Mouse (Mus musculus) heart, embryonic 13.5 days (tissue): ENCODE data around the gene Tmsb10. TPM values are rescaled to one million over a fixed set of nuclear protein-coding genes. Genes with fewer than 3 reads are reported as not detected.

Source experiments
- ATAC-seq: fragments of 200-750 bp; cut with Nextera tagmentation; 2 replicates; pipeline ENCODE4 v1.8.0; 2017; ENCODE audit warnings: moderate TSS enrichment; ENCODE audit not compliant: insufficient number of reproducible peaks, low FRiP score, low TSS enrichment; ENCODE audit errors: extremely low read depth
- H3K27ac ChIP-seq: fragments of 300-500 bp; sonication (generic); replicated peaks from 2 replicates; pipeline ENCODE4 v1.5.1; 2015; ENCODE audit warnings: moderate library complexity, mild to moderate bottlenecking, inconsistent platforms
- H3K27me3 ChIP-seq: fragments of 300-500 bp; sonication (generic); replicated peaks from 2 replicates; pipeline ENCODE4 v1.6.1; 2015; ENCODE audit warnings: mild to moderate bottlenecking, inconsistent platforms
- H3K36me3 ChIP-seq: fragments of 300-500 bp; sonication (generic); 2 replicates; pipeline ENCODE4 v1.6.1; 2015; ENCODE audit warnings: mild to moderate bottlenecking, inconsistent platforms
- H3K4me1 ChIP-seq: fragments of 300-500 bp; sonication (generic); 2 replicates; pipeline ENCODE4 v1.6.1; 2015; ENCODE audit warnings: inconsistent platforms
- H3K4me2 ChIP-seq: fragments of 300-500 bp; sonication (generic); 2 replicates; pipeline ENCODE4 v1.6.1; 2015; ENCODE audit warnings: inconsistent platforms, mild to moderate bottlenecking, moderate library complexity
- H3K4me3 ChIP-seq: fragments of 300-500 bp; sonication (generic); 2 replicates; pipeline ENCODE4 v1.5.1; 2015; ENCODE audit warnings: moderate library complexity, mild to moderate bottlenecking, inconsistent platforms
- H3K9ac ChIP-seq: fragments of 300-500 bp; sonication (generic); 2 replicates; pipeline ENCODE4 v1.6.1; 2015; ENCODE audit warnings: inconsistent platforms, mild to moderate bottlenecking, moderate library complexity
- H3K9me3 ChIP-seq: fragments of 300-500 bp; sonication (generic); 2 replicates; pipeline ENCODE4 v1.6.1; 2016; ENCODE audit warnings: inconsistent platforms
- WGBS: fragments of 180-500 bp; shearing (Covaris S2); methylation state at CpG from one replicate; pipeline ENCODE4 v1.1.7; 2015; ENCODE audit warnings: mixed read lengths; 5-methylcytosine and 5-hydroxymethylcytosine counted together
- polyA plus RNA-seq: library from polyadenylated mRNA; unstranded; fragments of >200 nt; fragmentation: Nextera tagmentation; extraction: Ambion mirVana; gene quantifications from 2 replicates; pipeline ENCODE4 v1.2.1, GENCODE M21; 2015

The Tmsb10 gene
- polyA plus RNA-seq, 1 experiment from 2014 or later: 1,381 TPM

DNA sequence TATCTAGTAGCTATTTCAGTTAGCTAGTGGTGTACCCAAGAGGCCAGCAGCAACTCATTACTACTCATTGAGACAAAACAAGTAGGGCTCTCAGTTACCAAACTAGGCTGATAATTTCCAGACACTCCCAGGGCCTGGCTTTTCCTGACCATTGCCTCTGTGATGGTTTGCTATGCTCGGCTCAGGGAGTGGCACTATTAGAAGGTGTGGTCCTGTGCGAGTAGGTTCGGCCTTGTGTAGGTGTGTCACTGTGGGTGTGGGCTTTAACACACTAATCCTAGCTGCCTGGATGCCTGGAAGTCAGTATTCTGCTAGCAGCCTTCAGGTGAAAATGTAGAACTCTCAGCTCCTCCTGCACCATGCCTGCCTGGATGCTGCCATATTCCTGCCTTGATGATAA is 27.0 kb downstream of the Tmsb10 start:
- Histone ChIP-seq H3K9me3 (no peaks in the 10 kb centered on the region), H3K4me3 (no peak overlapping the region), H3K27ac (no peak overlapping the region), H3K27me3 (no peaks in the 10 kb centered on the region), H3K4me2 (no peak overlapping the region), H3K36me3 (no peaks in the 10 kb centered on the region), H3K4me1 (peaks cover 12% of the 10 kb centered on the region), H3K9ac (no peak overlapping the region)
- ATAC-seq: no peak
- WGBS: 71% methylated on average over 3 of the region's 3 CpGs

DNA sequence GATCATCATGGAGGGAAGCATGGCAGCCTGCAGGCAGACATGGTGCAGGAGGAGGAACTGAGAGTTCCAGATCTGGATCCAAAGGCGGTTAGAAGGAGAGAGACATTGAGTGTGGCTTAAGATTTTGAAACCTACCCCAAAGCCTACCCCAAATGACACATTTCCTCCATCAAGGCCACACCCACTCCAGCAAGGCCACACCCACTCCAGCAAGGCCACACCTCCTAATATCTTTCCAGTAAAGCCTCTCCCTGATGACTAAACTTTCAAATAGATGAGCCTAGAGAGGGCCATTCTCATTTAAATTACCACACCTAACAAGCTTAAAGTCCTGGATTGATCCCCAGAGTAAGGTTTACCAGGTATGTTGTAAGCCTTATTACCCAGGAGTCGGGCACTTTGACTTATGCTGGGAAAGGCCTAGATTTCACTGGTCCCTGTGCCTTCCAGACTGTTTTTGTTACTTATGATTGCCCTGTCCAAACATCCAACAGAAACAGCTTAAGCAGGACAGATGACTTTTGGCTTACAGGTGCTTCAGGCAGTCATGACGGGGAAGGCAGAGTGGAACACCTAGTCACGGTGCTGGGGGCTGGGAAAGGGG is 28.7 kb downstream of the Tmsb10 start:
- Histone ChIP-seq H3K9me3 (no peaks in the 10 kb centered on the region), H3K9ac (no peak overlapping the region), H3K27me3 (no peaks in the 10 kb centered on the region), H3K27ac (no peak overlapping the region), H3K36me3 (no peaks in the 10 kb centered on the region), H3K4me3 (no peak overlapping the region), H3K4me2 (no peak overlapping the region), H3K4me1 (peaks cover 14% of the 10 kb centered on the region)
- ATAC-seq: no peak
- 91% methylated on average over 4 of the region's 4 CpGs for WGBS

GRCm38 (mm10) chr6:72926755-72927482 is 31.6 kb downstream of the Tmsb10 start:
- Histone ChIP-seq H3K4me3 (no peak overlapping the region), H3K27ac (peak overlapping the region; percentile 84), H3K4me1 (peaks cover 14% of the 10 kb centered on the region), H3K4me2 (peak overlapping the region; percentile 46), H3K27me3 (no peaks in the 10 kb centered on the region), H3K9me3 (no peaks in the 10 kb centered on the region), H3K36me3 (no peaks in the 10 kb centered on the region), H3K9ac (no peak overlapping the region)
- ATAC-seq: peak; percentile 60
- WGBS: 13% methylated on average over 9 of the region's 9 CpGs

DNA sequence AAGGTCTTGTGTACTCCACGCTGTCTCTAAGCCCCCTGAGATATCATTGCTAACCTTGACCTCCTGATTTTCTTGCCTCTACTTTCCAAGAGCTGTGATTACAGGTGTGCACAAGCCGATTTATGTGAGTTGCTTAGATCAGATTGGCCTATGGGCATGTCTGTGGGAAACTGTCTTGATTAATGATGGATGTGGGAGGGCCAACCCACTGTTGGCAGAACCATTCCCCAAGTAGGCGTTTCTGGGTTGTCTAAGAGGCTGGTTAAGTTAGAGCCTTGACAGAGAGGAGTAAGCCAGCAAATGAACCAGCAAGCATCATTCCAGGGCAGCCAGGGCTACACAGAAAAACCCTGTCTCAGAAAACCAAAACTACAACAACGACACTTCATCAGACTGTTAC is 32.5 kb downstream of the Tmsb10 start:
- no peak for ATAC-seq
- peak overlapping the region; percentile 84 for H3K27ac ChIP-seq
- H3K4me1 ChIP-seq: peaks cover 14% of the 10 kb centered on the region
- no peaks in the 10 kb centered on the region for H3K9me3 ChIP-seq
- H3K4me2 ChIP-seq: no peak overlapping the region
- H3K36me3 ChIP-seq: no peaks in the 10 kb centered on the region
- 81% methylated on average over 4 of the region's 4 CpGs for WGBS
- no peak overlapping the region for H3K4me3 ChIP-seq
- no peaks in the 10 kb centered on the region for H3K27me3 ChIP-seq
- no peak overlapping the region for H3K9ac ChIP-seq

GRCm38 (mm10) chr6:72923381-72923780 is 35.2 kb downstream of the Tmsb10 start:
- Histone ChIP-seq H3K4me3 (no peak overlapping the region), H3K27ac (no peak overlapping the region), H3K9me3 (no peaks in the 10 kb centered on the region), H3K4me1 (peaks cover 14% of the 10 kb centered on the region), H3K36me3 (no peaks in the 10 kb centered on the region), H3K4me2 (no peak overlapping the region), H3K9ac (no peak overlapping the region), H3K27me3 (no peaks in the 10 kb centered on the region)
- 83% methylated on average over 8 of the region's 8 CpGs for WGBS
- ATAC-seq: no peak

DNA sequence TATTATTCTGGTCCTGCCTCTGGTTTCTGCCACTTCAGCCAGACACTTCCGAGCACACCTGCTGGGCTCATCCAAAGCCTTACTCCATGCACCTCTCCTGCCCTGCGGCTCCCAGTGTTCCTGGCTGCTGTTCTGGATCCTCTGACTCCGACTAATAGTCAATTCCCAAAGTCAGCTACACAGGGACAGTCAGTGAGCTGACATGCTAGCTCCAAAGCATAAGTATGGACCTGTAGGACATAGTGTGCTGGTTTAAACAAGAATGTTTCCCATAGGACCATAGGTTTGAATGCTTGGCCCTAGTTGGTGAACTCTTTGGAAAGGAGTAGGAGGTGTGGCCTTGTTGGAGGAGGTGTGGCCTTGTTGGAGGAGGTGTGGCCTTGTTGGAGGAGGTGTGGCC is 37.5 kb downstream of the Tmsb10 start:
- H3K9me3 ChIP-seq: no peaks in the 10 kb centered on the region
- H3K4me2 ChIP-seq: no peak overlapping the region
- no peaks in the 10 kb centered on the region for H3K36me3 ChIP-seq
- H3K4me1 ChIP-seq: no peaks in the 10 kb centered on the region
- no peak overlapping the region for H3K27ac ChIP-seq
- no peak overlapping the region for H3K9ac ChIP-seq
- H3K27me3 ChIP-seq: no peaks in the 10 kb centered on the region
- no peak for ATAC-seq
- no peak overlapping the region for H3K4me3 ChIP-seq
- WGBS: 92% methylated on average over 3 of the region's 3 CpGs

- Histone ChIP-seq H3K36me3 (no peaks in the 10 kb centered on the region), H3K27me3 (no peaks in the 10 kb centered on the region), H3K4me2 (no peak overlapping the region), H3K4me1 (no peaks in the 10 kb centered on the region), H3K27ac (no peak overlapping the region), H3K4me3 (no peak overlapping the region), H3K9ac (no peak overlapping the region), H3K9me3 (no peaks in the 10 kb centered on the region)
- no peak for ATAC-seq
- WGBS: 63% methylated on average over 9 of the region's 9 CpGs
These were observed 40.0 kb downstream of the Tmsb10 start for GRCm38 (mm10) chr6:72918510-72919033.

DNA sequence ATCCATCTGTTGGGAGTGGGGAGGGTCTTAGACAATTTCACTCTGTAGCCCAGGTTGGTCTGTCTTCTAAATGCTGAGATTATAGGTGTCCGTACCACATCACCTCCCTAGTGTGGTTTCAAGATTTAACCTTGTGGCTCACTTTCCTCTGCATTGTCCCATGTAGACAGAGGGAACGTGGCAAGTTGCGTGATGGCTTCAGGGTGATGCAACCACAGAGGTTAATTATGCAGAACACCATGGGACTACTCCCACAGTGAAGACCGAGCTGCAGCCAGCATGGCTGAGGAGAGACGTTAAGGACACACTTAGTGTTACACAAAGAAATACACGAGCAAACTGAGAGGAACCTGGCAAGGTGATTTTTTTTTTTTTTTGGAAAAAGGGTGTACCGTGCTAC is 42.2 kb downstream of the Tmsb10 start:
- Histone ChIP-seq H3K36me3 (no peaks in the 10 kb centered on the region), H3K27me3 (no peaks in the 10 kb centered on the region), H3K9ac (no peak overlapping the region), H3K4me2 (no peak overlapping the region), H3K4me1 (no peaks in the 10 kb centered on the region), H3K4me3 (no peak overlapping the region), H3K27ac (no peak overlapping the region), H3K9me3 (no peaks in the 10 kb centered on the region)
- WGBS: 79% methylated on average over 7 of the region's 7 CpGs
- no peak for ATAC-seq

- Histone ChIP-seq H3K9ac (no peak overlapping the region), H3K9me3 (peaks cover 4% of the 10 kb centered on the region; the same call in 1 of the 2 replicates), H3K4me2 (no peak overlapping the region), H3K27ac (no peak overlapping the region), H3K4me1 (no peaks in the 10 kb centered on the region), H3K36me3 (no peaks in the 10 kb centered on the region), H3K27me3 (no peaks in the 10 kb centered on the region), H3K4me3 (no peak overlapping the region)
- no peak for ATAC-seq
- WGBS: 81% methylated on average over 6 of the region's 6 CpGs
These were observed 44.3 kb downstream of the Tmsb10 start for GRCm38 (mm10) chr6:72914087-72914749.

DNA sequence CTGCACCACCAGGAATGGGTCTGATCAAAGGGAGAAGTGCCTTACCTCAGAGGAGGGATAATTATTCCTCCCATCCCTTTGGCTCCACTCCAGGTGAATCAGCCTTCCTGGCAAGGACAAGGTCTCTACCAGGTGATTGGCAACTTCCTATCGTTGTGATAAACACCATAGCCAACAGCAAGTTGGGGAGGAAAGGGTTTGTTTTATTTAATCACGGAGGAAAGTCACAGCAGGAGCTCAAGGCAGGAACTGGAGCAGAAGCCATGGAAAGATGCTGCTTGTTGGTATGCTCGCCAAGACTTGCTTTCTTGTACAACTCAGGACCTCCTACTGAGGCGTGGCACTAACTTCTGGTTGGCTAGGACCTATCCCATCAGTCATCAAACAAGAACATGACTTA is 47.3 kb downstream of the Tmsb10 start:
- ATAC-seq: no peak
- Histone ChIP-seq H3K9ac (no peak overlapping the region), H3K27ac (no peak overlapping the region), H3K36me3 (no peaks in the 10 kb centered on the region), H3K4me3 (no peak overlapping the region), H3K27me3 (no peaks in the 10 kb centered on the region), H3K4me1 (no peaks in the 10 kb centered on the region), H3K4me2 (no peak overlapping the region), H3K9me3 (peaks cover 4% of the 10 kb centered on the region; the same call in 1 of the 2 replicates)
- 56% methylated on average over 4 of the region's 4 CpGs for WGBS
